In the genomic region with DNA sequence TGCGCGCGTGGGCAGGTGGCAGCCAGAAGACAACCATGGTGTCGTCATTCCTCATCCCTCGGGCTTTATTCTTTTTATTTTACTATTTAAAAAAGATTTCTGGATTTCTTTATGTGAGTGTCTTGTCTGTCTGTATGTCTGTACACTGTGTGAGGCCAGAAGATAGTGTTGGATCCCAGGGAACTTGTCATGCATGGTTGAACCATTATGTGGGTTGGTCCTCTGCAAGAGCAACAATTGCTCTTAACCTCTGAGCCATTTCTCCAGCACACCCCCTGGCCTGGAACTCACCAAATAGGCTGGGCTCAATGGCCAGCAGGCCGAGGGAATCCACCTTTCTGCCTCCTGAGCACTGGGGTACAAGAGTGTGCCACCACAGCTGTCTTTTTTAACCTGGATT, we compare ENCODE assay signal across 8 mouse cellular contexts. TPM values are rescaled to one million over a fixed set of nuclear protein-coding genes. Genes with fewer than 3 reads are reported as not detected.
DNase-seq lines count a peak whose midpoint lies in the region; ATAC-seq and TF ChIP-seq lines count a peak whose summit lies in the region.

No protein-coding gene starts in this region.

- WGBS in liver, embryonic 11.5 days, result 86% methylated on average over 6 of the region's 6 CpGs
- 74% methylated on average over 6 of the region's 6 CpGs for WGBS in heart, embryonic 16.5 days
- 52% methylated on average over 6 of the region's 6 CpGs for WGBS in olfactory bulb, adult 2 months

- no peak overlapping the region for H3K27ac ChIP-seq in liver, embryonic 11.5 days (ENCODE audit: low read depth, low read length)
- no peak overlapping the region for H3K27ac ChIP-seq in heart, embryonic 16.5 days (ENCODE audit: low read length)
- no peak overlapping the region for H3K27ac ChIP-seq in olfactory bulb, adult 2 months (ENCODE audit: insufficient read depth, low read depth, low read length)

- ATAC-seq in liver, embryonic 11.5 days (replicated peaks; ENCODE audit: low FRiP score), result no peak
- no peak for ATAC-seq in heart, embryonic 16.5 days (replicated peaks; ENCODE audit: extremely low read depth, insufficient read depth, low FRiP score)

- no peaks in the 10 kb centered on the region for H3K9me3 ChIP-seq in liver, embryonic 11.5 days (ENCODE audit: control insufficient read depth, low read length)
- H3K9me3 ChIP-seq in heart, embryonic 16.5 days (replicated peaks; ENCODE audit: control insufficient read depth, low read length), result no peaks in the 10 kb centered on the region

- no peak overlapping the region; the same call in 1 of the 2 replicates for H3K9ac ChIP-seq in liver, embryonic 11.5 days (ENCODE audit: low read depth, low read length)
- H3K9ac ChIP-seq in heart, embryonic 16.5 days (ENCODE audit: low read length), result no peak overlapping the region

- H3K4me2 ChIP-seq in liver, embryonic 11.5 days, result peak overlapping the region; percentile 90
- H3K4me2 ChIP-seq in heart, embryonic 16.5 days (ENCODE audit: low read depth, low read length), result peak overlapping the region; percentile 84

- no peak for TF ChIP-seq CTCF in olfactory bulb, adult 2 months (IDR thresholded peaks at IDR 0.05; ENCODE audit: insufficient read depth, low read depth, low read length)

- H3K27me3 ChIP-seq in liver, embryonic 11.5 days (replicated peaks; ENCODE audit: control insufficient read depth, insufficient read depth, low read length), result no peaks in the 10 kb centered on the region
- H3K27me3 ChIP-seq in heart, embryonic 16.5 days (ENCODE audit: control insufficient read depth, insufficient read depth, low read length), result no peaks in the 10 kb centered on the region

- TF ChIP-seq POLR2A in olfactory bulb, adult 2 months (IDR thresholded peaks at IDR 0.05; ENCODE audit: insufficient read depth, low read depth, low read length), result no peak

- DNase-seq in liver, embryonic 11.5 days (ENCODE audit: low spot score), result no peak
- no peak for DNase-seq in liver
- DNase-seq in kidney, postnatal 4 days, result peak; percentile 31 to 57
- DNase-seq in cerebellum, postnatal 14 days, result no peak
- DNase-seq in frontal cortex, postnatal 10 days (ENCODE audit: low spot score in 2 of 2), result no peak
- DNase-seq in lung, postnatal 10 days, result no peak

- H3K4me1 ChIP-seq in liver, embryonic 11.5 days (replicated peaks; ENCODE audit: control insufficient read depth, insufficient read depth, low read length), result peaks cover 42% of the 10 kb centered on the region
- H3K4me1 ChIP-seq in heart, embryonic 16.5 days (ENCODE audit: control insufficient read depth, insufficient read depth, low read length), result peaks cover 36% of the 10 kb centered on the region
- H3K4me1 ChIP-seq in olfactory bulb, adult 2 months (ENCODE audit: control insufficient read depth, insufficient read depth, low read length), result peaks cover 22% of the 10 kb centered on the region

- peak overlapping the region; percentile 72 for H3K4me3 ChIP-seq in liver, embryonic 11.5 days (ENCODE audit: low read depth, low read length)
- peak overlapping the region; percentile 81 for H3K4me3 ChIP-seq in heart, embryonic 16.5 days (ENCODE audit: low read length)
- H3K4me3 ChIP-seq in olfactory bulb, adult 2 months (ENCODE audit: insufficient read depth, low read depth, low read length), result peak overlapping the region; percentile 30; the same call in 1 of the 2 replicates

- H3K36me3 ChIP-seq in liver, embryonic 11.5 days (ENCODE audit: control insufficient read depth, insufficient read depth, low read length), result no peaks in the 10 kb centered on the region
- H3K36me3 ChIP-seq in heart, embryonic 16.5 days (ENCODE audit: control insufficient read depth, insufficient read depth), result no peaks in the 10 kb centered on the region

RNA-seq across cellular contexts. Expression of gene Golga4, which starts 1.5 kb away (rescaled TPM):
- polyA plus RNA-seq in liver, embryonic 11.5 days (2014; fragmentation: Nextera tagmentation; extraction: Ambion mirVana), result 39.5 and 42.9 TPM in 2 replicates
- polyA plus RNA-seq in heart, embryonic 16.5 days (2015; fragmentation: Nextera tagmentation; extraction: Ambion mirVana), result 51.5 and 54.6 TPM in 2 replicates
- 302 TPM in 1 of 2 replicates, not detected in the other for polyA plus RNA-seq in olfactory bulb, adult 2 months (2012; ENCODE audit: insufficient read depth, insufficient read length, low replicate concordance, missing spikeins)

RNA-seq across cellular contexts. Expression of gene Eomes, which starts 29.5 kb away (rescaled TPM):
- polyA plus RNA-seq in liver, embryonic 11.5 days (2014; fragmentation: Nextera tagmentation; extraction: Ambion mirVana), result not detected in 2 replicates
- polyA plus RNA-seq in heart, embryonic 16.5 days (2015; fragmentation: Nextera tagmentation; extraction: Ambion mirVana), result 0.09 and 0.11 TPM in 2 replicates
- not detected in 2 replicates for polyA plus RNA-seq in olfactory bulb, adult 2 months (2012; ENCODE audit: insufficient read depth, insufficient read length, low replicate concordance, missing spikeins)

Comparison
In these comparisons a context has a peak if more than half of its experiments do, and no peak if none do; other contexts are left out.
1. DNase-seq: peak in kidney, postnatal 4 days (2 of 2); none in liver, embryonic 11.5 days (single experiment), liver (single experiment), cerebellum, postnatal 14 days (0 of 2), frontal cortex, postnatal 10 days (0 of 2) and lung, postnatal 10 days (single experiment).
2. H3K4me3 ChIP-seq: peak in every context shown above with its lines; median percentile 81 in heart, embryonic 16.5 days; 72 in liver, embryonic 11.5 days; 30 in olfactory bulb, adult 2 months.